Mouse (Mus musculus): ENCODE results near the gene Fam171b. TPM values are rescaled to one million over a fixed set of nuclear protein-coding genes. Genes with fewer than 3 reads are reported as not detected.

Gene Fam171b
- total and polyA plus RNA-seq, 2 experiments from 2014 or later = 70.3 to 72.1 TPM

GRCm38 (mm10) chr2:83883850-83884420 lies 71.5 kb downstream of the Fam171b start:
- Histone ChIP-seq H3K9me3 (ENCODE audit: low read length) (no peaks in the 10 kb centered on the region), H3K4me1 (ENCODE audit: insufficient read depth, low read length) (no peaks in the 10 kb centered on the region), H3K4me3 (ENCODE audit: low read length) (no peak overlapping the region), H3K27ac (no peak overlapping the region), H3K36me3 (ENCODE audit: insufficient read depth, low read length) (peaks cover 14% of the 10 kb centered on the region), H3K27me3 (ENCODE audit: insufficient read depth, low read length) (no peaks in the 10 kb centered on the region), H3K4me2 (ENCODE audit: low read depth, low read length) (no peak overlapping the region), H3K9ac (replicated peaks; ENCODE audit: low read length) (no peak overlapping the region)
- 90% methylated on average over 6 of the region's 6 CpGs for WGBS
- TF ChIP-seq CTCF (IDR thresholded peaks at IDR 0.05; ENCODE audit: low read depth) = no peak
- DNase-seq (ENCODE audit: low spot score) = no peak
- ATAC-seq = no peak

DNA sequence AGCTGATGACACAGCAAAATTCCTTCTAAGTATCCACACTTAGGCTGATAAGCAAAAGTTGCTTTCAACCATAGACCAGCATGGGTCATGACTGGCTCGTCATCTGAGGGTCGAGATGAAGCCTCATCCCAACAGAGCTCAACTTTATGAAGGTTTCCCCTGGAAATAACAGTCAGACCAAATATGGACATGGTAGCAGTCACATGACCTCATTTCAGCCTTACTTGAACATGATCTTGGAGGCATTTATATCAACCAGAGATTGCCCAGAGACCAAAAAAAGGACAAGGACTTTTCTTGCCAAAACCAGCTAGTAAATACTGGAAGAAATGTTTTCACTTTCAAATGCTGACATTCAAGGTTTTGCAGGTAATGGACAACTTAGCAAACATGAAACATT lies 81.3 kb downstream of the Fam171b start:
- H3K27me3 ChIP-seq (ENCODE audit: insufficient read depth, low read length) = no peaks in the 10 kb centered on the region
- no peaks in the 10 kb centered on the region for H3K36me3 ChIP-seq (ENCODE audit: insufficient read depth, low read length)
- no peak overlapping the region for H3K9ac ChIP-seq (replicated peaks; ENCODE audit: low read length)
- no peaks in the 10 kb centered on the region for H3K4me1 ChIP-seq (ENCODE audit: insufficient read depth, low read length)
- 92% methylated on average over 2 of the region's 2 CpGs for WGBS
- ATAC-seq (no peak), DNase-seq (ENCODE audit: low spot score) (no peak)
- TF ChIP-seq CTCF (IDR thresholded peaks at IDR 0.05; ENCODE audit: low read depth) = no peak
- no peak overlapping the region for H3K27ac ChIP-seq
- no peaks in the 10 kb centered on the region for H3K9me3 ChIP-seq (ENCODE audit: low read length)
- H3K4me2 ChIP-seq (ENCODE audit: low read depth, low read length) = no peak overlapping the region
- no peak overlapping the region for H3K4me3 ChIP-seq (ENCODE audit: low read length)

DNA sequence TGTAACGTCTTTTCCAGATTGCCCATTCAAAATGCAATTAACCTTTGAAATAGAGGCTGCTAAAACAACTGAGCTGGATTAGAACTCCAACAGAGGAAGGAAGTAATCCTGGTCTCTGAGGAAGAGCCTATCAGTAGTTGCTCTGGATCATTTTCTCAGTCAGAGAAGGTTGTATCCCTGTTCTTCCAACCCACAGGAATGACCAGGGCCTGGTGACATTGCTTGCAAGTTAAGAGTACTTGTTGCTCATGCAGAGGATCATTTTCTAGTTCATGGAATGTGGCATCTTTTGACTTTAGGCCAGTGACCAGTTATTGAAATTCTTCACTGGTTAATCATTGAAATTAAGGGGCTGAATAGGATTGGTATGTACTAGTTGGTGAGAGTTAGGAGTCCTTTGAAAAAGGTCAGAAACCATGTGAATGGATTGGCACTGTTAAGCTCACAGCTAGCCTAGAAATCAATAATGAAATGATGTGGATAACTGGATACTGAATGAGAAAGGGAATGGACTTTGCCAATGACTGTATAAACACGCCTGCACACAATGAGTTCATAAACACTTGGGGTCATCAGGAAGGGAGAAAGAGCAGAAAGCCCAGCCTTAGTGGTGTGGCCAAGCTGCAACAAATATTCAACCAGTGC lies 89.6 kb downstream of the Fam171b start:
- Histone ChIP-seq H3K4me1 (ENCODE audit: insufficient read depth, low read length) (no peaks in the 10 kb centered on the region), H3K9me3 (ENCODE audit: low read length) (no peaks in the 10 kb centered on the region), H3K36me3 (ENCODE audit: insufficient read depth, low read length) (no peaks in the 10 kb centered on the region), H3K4me2 (ENCODE audit: low read depth, low read length) (no peak overlapping the region), H3K4me3 (ENCODE audit: low read length) (no peak overlapping the region), H3K9ac (replicated peaks; ENCODE audit: low read length) (no peak overlapping the region), H3K27me3 (ENCODE audit: insufficient read depth, low read length) (no peaks in the 10 kb centered on the region), H3K27ac (no peak overlapping the region)
- no peak for TF ChIP-seq CTCF (IDR thresholded peaks at IDR 0.05; ENCODE audit: low read depth)
- 83% methylated on average over 2 of the region's 2 CpGs for WGBS
- DNase-seq (ENCODE audit: low spot score) = no peak
- no peak for ATAC-seq

GRCm38 (mm10) chr2:83929478-83930088 lies 117.1 kb downstream of the Fam171b start:
- no peak for ATAC-seq
- Histone ChIP-seq H3K27ac (no peak overlapping the region), H3K4me1 (ENCODE audit: insufficient read depth, low read length) (no peaks in the 10 kb centered on the region), H3K36me3 (ENCODE audit: insufficient read depth, low read length) (no peaks in the 10 kb centered on the region), H3K9me3 (ENCODE audit: low read length) (no peaks in the 10 kb centered on the region), H3K4me3 (ENCODE audit: low read length) (no peak overlapping the region), H3K9ac (replicated peaks; ENCODE audit: low read length) (no peak overlapping the region), H3K4me2 (ENCODE audit: low read depth, low read length) (no peak overlapping the region), H3K27me3 (ENCODE audit: insufficient read depth, low read length) (no peaks in the 10 kb centered on the region)
- WGBS = 50% methylated on average over 2 of the region's 2 CpGs
- no peak for TF ChIP-seq CTCF (IDR thresholded peaks at IDR 0.05; ENCODE audit: low read depth)
- no peak for DNase-seq (ENCODE audit: low spot score)

Other genes starting within 250 kb of the Fam171b start
- gene Zc3h15, start 168.2 kb upstream of the Fam171b start, total RNA-seq (2014; rRNA removed) = 64.8 and 67.1 TPM in 2 replicates
- 177 and 190 TPM in 2 replicates for gene Zc3h15, start 168.2 kb upstream of the Fam171b start, polyA plus RNA-seq (2015; fragmentation: Nextera tagmentation; extraction: Ambion mirVana)
- 47.4 and 54.0 TPM in 2 replicates for gene Itgav, start 88.2 kb upstream of the Fam171b start, total RNA-seq (2014; rRNA removed)
- 30.8 and 39.4 TPM in 2 replicates for gene Itgav, start 88.2 kb upstream of the Fam171b start, polyA plus RNA-seq (2015; fragmentation: Nextera tagmentation; extraction: Ambion mirVana)
- gene Zswim2, start 128.6 kb downstream of the Fam171b start, total RNA-seq (2014; rRNA removed) = not detected in 2 replicates
- not detected in 2 replicates for gene Zswim2, start 128.6 kb downstream of the Fam171b start, polyA plus RNA-seq (2015; fragmentation: Nextera tagmentation; extraction: Ambion mirVana)
- not detected in 2 replicates for gene Gm13698, start 143.1 kb downstream of the Fam171b start, total RNA-seq (2014; rRNA removed)
- gene Gm13698, start 143.1 kb downstream of the Fam171b start, polyA plus RNA-seq (2015; fragmentation: Nextera tagmentation; extraction: Ambion mirVana) = not detected in 2 replicates
- not detected in 2 replicates for gene Gm13693, start 148.9 kb downstream of the Fam171b start, total RNA-seq (2014; rRNA removed)
- not detected in 2 replicates for gene Gm13693, start 148.9 kb downstream of the Fam171b start, polyA plus RNA-seq (2015; fragmentation: Nextera tagmentation; extraction: Ambion mirVana)
- gene Gm13695, start 154.7 kb downstream of the Fam171b start, total RNA-seq (2014; rRNA removed) = not detected in 2 replicates
- not detected in 2 replicates for gene Gm13695, start 154.7 kb downstream of the Fam171b start, polyA plus RNA-seq (2015; fragmentation: Nextera tagmentation; extraction: Ambion mirVana)
- not detected in 2 replicates for gene Gm13696, start 160.5 kb downstream of the Fam171b start, total RNA-seq (2014; rRNA removed)
- not detected in 2 replicates for gene Gm13696, start 160.5 kb downstream of the Fam171b start, polyA plus RNA-seq (2015; fragmentation: Nextera tagmentation; extraction: Ambion mirVana)
- gene Gm13694, start 166.3 kb downstream of the Fam171b start, total RNA-seq (2014; rRNA removed) = not detected in 2 replicates
- gene Gm13694, start 166.3 kb downstream of the Fam171b start, polyA plus RNA-seq (2015; fragmentation: Nextera tagmentation; extraction: Ambion mirVana) = not detected in 2 replicates
- not detected in 2 replicates for gene Gm13697, start 172.1 kb downstream of the Fam171b start, total RNA-seq (2014; rRNA removed)
- gene Gm13697, start 172.1 kb downstream of the Fam171b start, polyA plus RNA-seq (2015; fragmentation: Nextera tagmentation; extraction: Ambion mirVana) = not detected in 2 replicates
- gene Gm13691, start 177.9 kb downstream of the Fam171b start, total RNA-seq (2014; rRNA removed) = not detected in 2 replicates
- not detected in 2 replicates for gene Gm13691, start 177.9 kb downstream of the Fam171b start, polyA plus RNA-seq (2015; fragmentation: Nextera tagmentation; extraction: Ambion mirVana)